Mouse (Mus musculus) intestine, embryonic 14.5 days (tissue): ENCODE data around the gene Gpr35. TPM values are rescaled to one million over a fixed set of nuclear protein-coding genes. Genes with fewer than 3 reads are reported as not detected.

Experiments used
- ATAC-seq: fragments of 200-750 bp; cut with Nextera tagmentation; replicated peaks from 2 replicates; pipeline ENCODE4 v1.8.0; 2017; ENCODE audit warnings: low read depth, moderate number of reproducible peaks, moderate TSS enrichment, moderate library complexity; ENCODE audit not compliant: low FRiP score, low TSS enrichment
- DNase-seq: peaks from one replicate; pipeline ENCODE4 v3.0.0-alpha.2; 2018; ENCODE audit warnings: low spot score
- H3K27ac ChIP-seq: fragments of 300-500 bp; sonication (generic); 2 replicates; pipeline ENCODE4 v1.5.1; 2014; ENCODE audit warnings: low read depth, mild to moderate bottlenecking, control low read depth
- H3K27me3 ChIP-seq: fragments of 300-500 bp; sonication (generic); replicated peaks from 2 replicates; pipeline ENCODE4 v1.6.1; 2014; ENCODE audit warnings: low read length, control low read depth; ENCODE audit not compliant: control insufficient read depth, insufficient read depth
- H3K36me3 ChIP-seq: fragments of 300-500 bp; sonication (generic); 2 replicates; pipeline ENCODE4 v1.6.1; 2014; ENCODE audit warnings: low read length, control low read depth; ENCODE audit not compliant: control insufficient read depth, insufficient read depth
- H3K4me1 ChIP-seq: fragments of 300-500 bp; sonication (generic); replicated peaks from 2 replicates; pipeline ENCODE4 v1.6.1; 2014; ENCODE audit warnings: low read length, control low read depth, mixed read lengths; ENCODE audit not compliant: control insufficient read depth, insufficient read depth
- H3K4me2 ChIP-seq: fragments of 300-500 bp; sonication (generic); 2 replicates; pipeline ENCODE4 v1.6.1; 2014; ENCODE audit warnings: low read length
- H3K4me3 ChIP-seq: fragments of 300-500 bp; sonication (generic); 2 replicates; pipeline ENCODE4 v1.5.1; 2014; ENCODE audit warnings: low read depth, low read length, control low read depth, mixed read lengths
- H3K9ac ChIP-seq: fragments of 300-500 bp; sonication (generic); 2 replicates; pipeline ENCODE4 v1.6.1; 2014; ENCODE audit warnings: mild to moderate bottlenecking, low read length
- H3K9me3 ChIP-seq: fragments of 300-500 bp; sonication (generic); 2 replicates; pipeline ENCODE4 v1.6.1; 2016; ENCODE audit warnings: low read length, control low read depth; ENCODE audit not compliant: control insufficient read depth
- WGBS: fragments of 180-500 bp; shearing (Covaris S2); extraction: QIAGEN DNeasy Blood & Tissue Kit; methylation state at CpG from one replicate; pipeline ENCODE4 v1.1.7; 2014; 5-methylcytosine and 5-hydroxymethylcytosine counted together
- polyA plus RNA-seq: library from polyadenylated mRNA; unstranded; fragments of >200 nt; fragmentation: Nextera tagmentation; extraction: Ambion mirVana; gene quantifications from 2 replicates; pipeline ENCODE4 v1.2.1, GENCODE M21; 2014

The Gpr35 gene
- polyA plus RNA-seq, 1 experiment from 2014 or later: 5.7 TPM

- 84% methylated on average over 12 of the region's 12 CpGs for WGBS
Measured at GRCm38 (mm10) chr1:92919775-92920174, 30.9 kb upstream of the Gpr35 start.

GRCm38 (mm10) chr1:92920474-92921200 lies 30.0 kb upstream of the Gpr35 start:
- H3K4me2 ChIP-seq: no peak overlapping the region
- H3K4me1 ChIP-seq: no peaks in the 10 kb centered on the region
- no peak overlapping the region for H3K4me3 ChIP-seq
- DNase-seq (no peak), ATAC-seq (peak; percentile 65)
- no peak overlapping the region for H3K9ac ChIP-seq
- H3K36me3 ChIP-seq: peaks cover 54% of the 10 kb centered on the region
- WGBS: 86% methylated on average over 7 of the region's 7 CpGs
- H3K27me3 ChIP-seq: no peaks in the 10 kb centered on the region
- H3K27ac ChIP-seq: no peak overlapping the region
- H3K9me3 ChIP-seq: no peaks in the 10 kb centered on the region

More at GRCm38 (mm10) chr1:92919775-92920174, 30.9 kb upstream of the Gpr35 start:
- DNase-seq (no peak), ATAC-seq (no peak)
- Histone ChIP-seq H3K9ac (no peak overlapping the region), H3K9me3 (no peaks in the 10 kb centered on the region), H3K4me3 (no peak overlapping the region), H3K27ac (no peak overlapping the region), H3K36me3 (peaks cover 63% of the 10 kb centered on the region), H3K4me2 (no peak overlapping the region), H3K27me3 (no peaks in the 10 kb centered on the region), H3K4me1 (no peaks in the 10 kb centered on the region)

GRCm38 (mm10) chr1:92921496-92921895 lies 29.2 kb upstream of the Gpr35 start:
- Histone ChIP-seq H3K27me3 (no peaks in the 10 kb centered on the region), H3K4me1 (no peaks in the 10 kb centered on the region), H3K4me3 (no peak overlapping the region), H3K9ac (no peak overlapping the region), H3K36me3 (peaks cover 46% of the 10 kb centered on the region), H3K4me2 (no peak overlapping the region), H3K27ac (no peak overlapping the region), H3K9me3 (no peaks in the 10 kb centered on the region)
- ATAC-seq: no peak
- no peak for DNase-seq
- WGBS: 90% methylated on average over 4 of the region's 4 CpGs

- Histone ChIP-seq H3K27me3 (no peaks in the 10 kb centered on the region), H3K36me3 (no peaks in the 10 kb centered on the region), H3K4me2 (no peak overlapping the region), H3K4me3 (no peak overlapping the region), H3K27ac (no peak overlapping the region), H3K9me3 (peaks cover 5% of the 10 kb centered on the region; the same call in 1 of the 2 replicates), H3K9ac (no peak overlapping the region), H3K4me1 (peaks cover 5% of the 10 kb centered on the region)
- WGBS: 14% methylated on average over 1 of the region's 1 CpGs
- ATAC-seq (no peak), DNase-seq (no peak)
Measured at GRCm38 (mm10) chr1:92930171-92930706, 20.4 kb upstream of the Gpr35 start.

GRCm38 (mm10) chr1:92933611-92934010 lies 17.1 kb upstream of the Gpr35 start:
- no peak for DNase-seq
- WGBS: 83% methylated on average over 4 of the region's 4 CpGs
- peak overlapping the region; percentile 93 for H3K4me2 ChIP-seq
- H3K9ac ChIP-seq: peak overlapping the region; percentile 66
- H3K27ac ChIP-seq: peak overlapping the region; percentile 98
- no peak for ATAC-seq
- H3K27me3 ChIP-seq: no peaks in the 10 kb centered on the region
- H3K36me3 ChIP-seq: peaks cover 7% of the 10 kb centered on the region; the same call in 1 of the 2 replicates
- peaks cover 20% of the 10 kb centered on the region for H3K4me1 ChIP-seq
- H3K4me3 ChIP-seq: peak overlapping the region; percentile 75
- H3K9me3 ChIP-seq: peaks cover 5% of the 10 kb centered on the region; the same call in 1 of the 2 replicates

- Histone ChIP-seq H3K9ac (peak within 1 kb of the TSS; percentile 66), H3K4me2 (peak within 1 kb of the TSS; percentile 93), H3K9me3 (peaks cover 5% of the 10 kb centered on the region; the same call in 1 of the 2 replicates), H3K36me3 (peaks cover 13% of the 10 kb centered on the region; the same call in 1 of the 2 replicates), H3K4me3 (peak within 1 kb of the TSS; percentile 75), H3K27ac (peak within 1 kb of the TSS; percentile 98), H3K4me1 (peaks cover 20% of the 10 kb centered on the region), H3K27me3 (no peaks in the 10 kb centered on the region)
- ATAC-seq (peak; percentile 100), DNase-seq (peak; percentile 98)
- WGBS: under 1% methylated on average over 45 of the region's 45 CpGs
Measured at GRCm38 (mm10) chr1:92934182-92934827, 16.4 kb upstream of the Gpr35 start, which contains the start of gene Capn10. Capn10 (plus strand) TSS chr1:92934376.

GRCm38 (mm10) chr1:92935054-92935962 lies 15.4 kb upstream of the Gpr35 start:
- peaks cover 20% of the 10 kb centered on the region for H3K4me1 ChIP-seq
- H3K36me3 ChIP-seq: peaks cover 22% of the 10 kb centered on the region
- peak overlapping the region; percentile 93 for H3K4me2 ChIP-seq
- peak overlapping the region; percentile 75 for H3K4me3 ChIP-seq
- H3K27ac ChIP-seq: peak overlapping the region; percentile 98
- 19% methylated on average over 10 of the region's 10 CpGs for WGBS
- no peaks in the 10 kb centered on the region for H3K27me3 ChIP-seq
- H3K9me3 ChIP-seq: peaks cover 5% of the 10 kb centered on the region; the same call in 1 of the 2 replicates
- ATAC-seq (no peak), DNase-seq (no peak)
- H3K9ac ChIP-seq: peak overlapping the region; percentile 66

- no peak overlapping the region for H3K9ac ChIP-seq
- H3K4me2 ChIP-seq: peak overlapping the region; percentile 93
- DNase-seq (no peak), ATAC-seq (no peak)
- no peaks in the 10 kb centered on the region for H3K27me3 ChIP-seq
- peaks cover 20% of the 10 kb centered on the region for H3K4me1 ChIP-seq
- peaks cover 5% of the 10 kb centered on the region; the same call in 1 of the 2 replicates for H3K9me3 ChIP-seq
- no peak overlapping the region for H3K4me3 ChIP-seq
- no peak overlapping the region for H3K27ac ChIP-seq
- 58% methylated on average over 2 of the region's 2 CpGs for WGBS
- H3K36me3 ChIP-seq: peaks cover 28% of the 10 kb centered on the region
Measured at GRCm38 (mm10) chr1:92935977-92936376, 14.7 kb upstream of the Gpr35 start.
